Mouse (Mus musculus) hindbrain, embryonic 10.5 days (tissue): ENCODE measurements around the gene Dnajb6. TPM values are rescaled to one million over a fixed set of nuclear protein-coding genes. Genes with fewer than 3 reads are reported as not detected.

Experiments
- DNase-seq: peaks from one replicate; pipeline ENCODE4 v3.0.0-alpha.2; 2017; ENCODE audit warnings: low spot score
- H3K27ac ChIP-seq: fragments of 300-500 bp; sonication (generic); 2 replicates; pipeline ENCODE4 v1.5.1; 2016; ENCODE audit warnings: mild to moderate bottlenecking, moderate library complexity
- H3K27me3 ChIP-seq: fragments of 300-500 bp; sonication (generic); 2 replicates; pipeline ENCODE4 v1.6.1; 2016; ENCODE audit warnings: mild to moderate bottlenecking; ENCODE audit not compliant: poor library complexity, insufficient read depth, severe bottlenecking
- H3K36me3 ChIP-seq: fragments of 300-500 bp; sonication (generic); 2 replicates; pipeline ENCODE4 v1.6.1; 2016; ENCODE audit warnings: mild to moderate bottlenecking, moderate library complexity
- H3K4me1 ChIP-seq: fragments of 300-500 bp; sonication (generic); replicated peaks from 2 replicates; pipeline ENCODE4 v1.6.1; 2016; ENCODE audit warnings: mild to moderate bottlenecking
- H3K4me3 ChIP-seq: fragments of 300-500 bp; sonication (generic); 2 replicates; pipeline ENCODE4 v1.5.1; 2016; ENCODE audit warnings: mild to moderate bottlenecking, moderate library complexity
- H3K9me3 ChIP-seq: fragments of 300-500 bp; sonication (generic); 2 replicates; pipeline ENCODE4 v1.6.1; 2016; ENCODE audit warnings: mild to moderate bottlenecking, moderate library complexity
- WGBS: fragments of 180-500 bp; shearing (Covaris S2); methylation state at CpG from one replicate; pipeline ENCODE4 v1.1.7; 2016; 5-methylcytosine and 5-hydroxymethylcytosine counted together
- polyA plus RNA-seq: library from polyadenylated mRNA; unstranded; fragments of >200 nt; fragmentation: Nextera tagmentation; extraction: Ambion mirVana; gene quantifications from 2 replicates; pipeline ENCODE4 v1.2.1, GENCODE M21; 2016

The Dnajb6 gene
- polyA plus RNA-seq, 1 experiment from 2014 or later = 173 TPM

- H3K27ac ChIP-seq = peak overlapping the region; percentile 94
- 2% methylated on average over 48 of the region's 48 CpGs for WGBS
- peaks cover 4% of the 10 kb centered on the region; the same call in 1 of the 2 replicates for H3K36me3 ChIP-seq
- no peak for DNase-seq
- no peaks in the 10 kb centered on the region for H3K9me3 ChIP-seq
- peak overlapping the region; percentile 96 for H3K4me3 ChIP-seq
- no peaks in the 10 kb centered on the region for H3K27me3 ChIP-seq
- H3K4me1 ChIP-seq = peaks cover 30% of the 10 kb centered on the region
These were observed 799 bp downstream of the Dnajb6 start for GRCm38 (mm10) chr5:29736073-29736900.

GRCm38 (mm10) chr5:29736942-29737341, 1.5 kb downstream of the Dnajb6 start:
- Histone ChIP-seq H3K9me3 (no peaks in the 10 kb centered on the region), H3K4me1 (peaks cover 30% of the 10 kb centered on the region), H3K4me3 (peak overlapping the region; percentile 96), H3K27ac (0 out of 2 replicates have a peak overlapping the region, but pooled peaks have one; percentile 94), H3K27me3 (no peaks in the 10 kb centered on the region), H3K36me3 (peaks cover 10% of the 10 kb centered on the region)
- WGBS = 68% methylated on average over 9 of the region's 9 CpGs
- DNase-seq = no peak

- Histone ChIP-seq H3K27ac (no peak overlapping the region), H3K36me3 (peaks cover 15% of the 10 kb centered on the region), H3K9me3 (no peaks in the 10 kb centered on the region), H3K4me1 (peaks cover 30% of the 10 kb centered on the region), H3K27me3 (no peaks in the 10 kb centered on the region), H3K4me3 (peak overlapping the region; percentile 96)
- no peak for DNase-seq
- 93% methylated on average over 5 of the region's 5 CpGs for WGBS
These were observed 2.0 kb downstream of the Dnajb6 start for GRCm38 (mm10) chr5:29737471-29737870.

GRCm38 (mm10) chr5:29738076-29738475, 2.6 kb downstream of the Dnajb6 start:
- Histone ChIP-seq H3K9me3 (no peaks in the 10 kb centered on the region), H3K4me1 (peaks cover 30% of the 10 kb centered on the region), H3K4me3 (no peak overlapping the region), H3K27ac (no peak overlapping the region), H3K36me3 (peaks cover 20% of the 10 kb centered on the region), H3K27me3 (no peaks in the 10 kb centered on the region)
- 82% methylated on average over 4 of the region's 4 CpGs for WGBS
- no peak for DNase-seq

GRCm38 (mm10) chr5:29740651-29741050, 5.2 kb downstream of the Dnajb6 start:
- H3K27ac ChIP-seq = no peak overlapping the region
- H3K4me1 ChIP-seq = peaks cover 21% of the 10 kb centered on the region
- no peak for DNase-seq
- no peaks in the 10 kb centered on the region for H3K9me3 ChIP-seq
- H3K36me3 ChIP-seq = peaks cover 28% of the 10 kb centered on the region
- H3K27me3 ChIP-seq = no peaks in the 10 kb centered on the region
- 83% methylated on average over 1 of the region's 1 CpGs for WGBS
- H3K4me3 ChIP-seq = no peak overlapping the region

- no peak overlapping the region for H3K27ac ChIP-seq
- no peaks in the 10 kb centered on the region for H3K27me3 ChIP-seq
- DNase-seq = no peak
- no peaks in the 10 kb centered on the region for H3K9me3 ChIP-seq
- 87% methylated on average over 4 of the region's 4 CpGs for WGBS
- no peak overlapping the region for H3K4me3 ChIP-seq
- H3K4me1 ChIP-seq = peaks cover 21% of the 10 kb centered on the region
- H3K36me3 ChIP-seq = peaks cover 28% of the 10 kb centered on the region
These were observed 5.6 kb downstream of the Dnajb6 start for GRCm38 (mm10) chr5:29741093-29741492.

GRCm38 (mm10) chr5:29747661-29748060, 12.2 kb downstream of the Dnajb6 start:
- H3K36me3 ChIP-seq = peaks cover 57% of the 10 kb centered on the region
- H3K27ac ChIP-seq = no peak overlapping the region
- 97% methylated on average over 2 of the region's 2 CpGs for WGBS

GRCm38 (mm10) chr5:29751306-29751705, 15.8 kb downstream of the Dnajb6 start:
- H3K4me1 ChIP-seq = no peaks in the 10 kb centered on the region
- H3K27me3 ChIP-seq = no peaks in the 10 kb centered on the region
- H3K4me3 ChIP-seq = no peak overlapping the region
- peaks cover 83% of the 10 kb centered on the region for H3K36me3 ChIP-seq
- H3K9me3 ChIP-seq = no peaks in the 10 kb centered on the region
- H3K27ac ChIP-seq = no peak overlapping the region
- DNase-seq = no peak

More at GRCm38 (mm10) chr5:29747661-29748060, 12.2 kb downstream of the Dnajb6 start:
- Histone ChIP-seq H3K4me3 (no peak overlapping the region), H3K4me1 (no peaks in the 10 kb centered on the region), H3K9me3 (no peaks in the 10 kb centered on the region), H3K27me3 (no peaks in the 10 kb centered on the region)
- DNase-seq = no peak

GRCm38 (mm10) chr5:29752894-29753293, 17.4 kb downstream of the Dnajb6 start:
- H3K27me3 ChIP-seq = no peaks in the 10 kb centered on the region
- H3K27ac ChIP-seq = no peak overlapping the region
- no peak overlapping the region for H3K4me3 ChIP-seq
- no peaks in the 10 kb centered on the region for H3K9me3 ChIP-seq
- peaks cover 93% of the 10 kb centered on the region for H3K36me3 ChIP-seq
- DNase-seq = no peak
- H3K4me1 ChIP-seq = no peaks in the 10 kb centered on the region

- Histone ChIP-seq H3K27me3 (no peaks in the 10 kb centered on the region), H3K36me3 (peaks cover 97% of the 10 kb centered on the region), H3K9me3 (no peaks in the 10 kb centered on the region), H3K4me3 (no peak overlapping the region), H3K27ac (no peak overlapping the region), H3K4me1 (no peaks in the 10 kb centered on the region)
- 92% methylated on average over 5 of the region's 5 CpGs for WGBS
- DNase-seq = no peak
These were observed 23.8 kb downstream of the Dnajb6 start for GRCm38 (mm10) chr5:29759318-29759717.

GRCm38 (mm10) chr5:29770935-29771334, 35.4 kb downstream of the Dnajb6 start:
- H3K36me3 ChIP-seq = peaks cover 86% of the 10 kb centered on the region
- WGBS = 96% methylated on average over 1 of the region's 1 CpGs
- no peak overlapping the region for H3K27ac ChIP-seq
- no peaks in the 10 kb centered on the region for H3K9me3 ChIP-seq
- peak; percentile 5 for DNase-seq
- H3K4me1 ChIP-seq = no peaks in the 10 kb centered on the region
- no peak overlapping the region for H3K4me3 ChIP-seq
- H3K27me3 ChIP-seq = no peaks in the 10 kb centered on the region

GRCm38 (mm10) chr5:29772038-29772437, 36.5 kb downstream of the Dnajb6 start:
- no peak for DNase-seq
- 91% methylated on average over 2 of the region's 2 CpGs for WGBS
- Histone ChIP-seq H3K27me3 (no peaks in the 10 kb centered on the region), H3K4me1 (no peaks in the 10 kb centered on the region), H3K9me3 (no peaks in the 10 kb centered on the region), H3K27ac (no peak overlapping the region), H3K36me3 (peaks cover 88% of the 10 kb centered on the region), H3K4me3 (no peak overlapping the region)

- no peaks in the 10 kb centered on the region for H3K9me3 ChIP-seq
- H3K27ac ChIP-seq = no peak overlapping the region
- 91% methylated on average over 4 of the region's 4 CpGs for WGBS
- DNase-seq = no peak
- peaks cover 88% of the 10 kb centered on the region for H3K36me3 ChIP-seq
- H3K27me3 ChIP-seq = no peaks in the 10 kb centered on the region
- no peak overlapping the region for H3K4me3 ChIP-seq
- no peaks in the 10 kb centered on the region for H3K4me1 ChIP-seq
These were observed 37.3 kb downstream of the Dnajb6 start for GRCm38 (mm10) chr5:29772651-29773330.
